Comparison of ENCODE assay signal across 15 mouse cellular contexts in genomic region chr13:113829079-113829478, GRCm38 (mm10). TPM values are rescaled to one million over a fixed set of nuclear protein-coding genes. Genes with fewer than 3 reads are reported as not detected.
DNase-seq lines count a peak whose midpoint lies in the region; ATAC-seq lines count a peak whose summit lies in the region.
"Had no signal": no experiment of that assay in that cellular context is flagged by ENCODE, and none has a peak within 500 bp of the region (broad histone marks: within the 10 kb centered on the region; RNA-seq: fewer than 3 reads in every experiment).

No protein-coding gene starts in this region.

- peak; percentile 19 to 39 for DNase-seq in left cerebral cortex, postnatal 14 days (ENCODE audit: low spot score in 2 of 2)
- no peak for DNase-seq in left cerebral cortex, postnatal 4 days
- peak; percentile 11 for DNase-seq in CD4-positive, CD25-positive, alpha-beta regulatory T cell, adult 2 months (ENCODE audit: low read depth, low spot score)
- DNase-seq in natural killer cell, adult 2 months (ENCODE audit: low spot score in 2 of 2) = peak; percentile 5 to 34
- DNase-seq in gastrocnemius, postnatal 14 days = no peak
- no peak for DNase-seq in adrenal gland, postnatal 4 days (ENCODE audit: low spot score in 2 of 2)
- DNase-seq: cerebellum, adult 2 months; gastrocnemius, postnatal 36 days; lung, postnatal 4 days; retina, postnatal 1 day; spleen, adult 18-20 months had no signal

- intact Hi-C loops in left cerebral cortex, postnatal 14 days (cut with DNase I) = no loop called here
- intact Hi-C loops in left cerebral cortex, postnatal 4 days (cut with DNase I) = no loop called here
- intact Hi-C loops in gastrocnemius, postnatal 14 days (cut with DNase I; ENCODE audit: low total_unique reads) = no loop called here

- ATAC-seq in hematopoietic stem cell, adult 5-6 weeks (replicated peaks in 1 of 2; ENCODE audit: insufficient read depth in 1 of 2, low FRiP score in 2 of 2, low TSS enrichment in 1 of 2, low read depth in 1 of 2, poor library complexity in 2 of 2, severe bottlenecking in 2 of 2) = peak; percentile 48 to 50; a peak in 3 of 4 replicates
- ATAC-seq: forebrain, embryonic 16.5 days; hindbrain, embryonic 16.5 days; midbrain, embryonic 16.5 days had no signal

RNA-seq across cellular contexts. Expression of gene Arl15, which starts 34.8 kb away (rescaled TPM):
- 10 to 100 TPM; 40.5 to 41.8 TPM for total RNA-seq in left cerebral cortex, postnatal 14 days (2021)
- 10 to 100 TPM; 71.9 to 82.4 TPM for total RNA-seq in left cerebral cortex, postnatal 4 days (2021)
- total RNA-seq in hematopoietic stem cell, adult 5-6 weeks (2017) = 16.2 and 20.7 TPM in 2 replicates
- total RNA-seq in gastrocnemius, postnatal 14 days (2021) = 1 to 10 TPM; 5.9 to 8.2 TPM
- total RNA-seq in adrenal gland, postnatal 4 days (2021) = 10 to 100 TPM; 32.9 to 36.5 TPM

Comparison
In these comparisons a context has a peak if more than half of its experiments do, and no peak if none do; other contexts are left out.
1. DNase-seq: peak in left cerebral cortex, postnatal 14 days (2 of 2), CD4-positive, CD25-positive, alpha-beta regulatory T cell, adult 2 months (single experiment) and natural killer cell, adult 2 months (2 of 2); none in left cerebral cortex, postnatal 4 days (single experiment), gastrocnemius, postnatal 14 days (single experiment) and adrenal gland, postnatal 4 days (0 of 2).